Mouse (Mus musculus) CH12.LX (cell line): ENCODE measurements at regions not wholly inside any gene's neighbourhood (a gene's known extent, or its start where the extent isn't known, plus 50 kb on each side); places are given as distances from the start of the nearest gene placed in this dataset.

ENCODE experiments used
- CTCF ChIP-seq, 2 experiments: IDR thresholded peaks in 1 of 2; conservative IDR thresholded peaks in 1 of 2; 2 replicates each; pipeline ENCODE4 v1.5.1; 2011 to 2012; ENCODE audit warnings: low read depth in 2 of 2, low read length in 2 of 2, improper control_type of control experiment in 1 of 2, inconsistent platforms in 1 of 2, mild to moderate bottlenecking in 1 of 2, moderate library complexity in 1 of 2
- MAFK ChIP-seq: IDR thresholded peaks from 2 replicates; pipeline ENCODE4 v1.6.1; 2011; ENCODE audit warnings: low read length, improper control_type of control experiment; ENCODE audit not compliant: insufficient replicate concordance
- RAD21 ChIP-seq: IDR thresholded peaks from 2 replicates; pipeline ENCODE4 v1.6.1; 2011; ENCODE audit warnings: low read depth, mild to moderate bottlenecking, low read length, improper control_type of control experiment, moderate library complexity

DNA sequence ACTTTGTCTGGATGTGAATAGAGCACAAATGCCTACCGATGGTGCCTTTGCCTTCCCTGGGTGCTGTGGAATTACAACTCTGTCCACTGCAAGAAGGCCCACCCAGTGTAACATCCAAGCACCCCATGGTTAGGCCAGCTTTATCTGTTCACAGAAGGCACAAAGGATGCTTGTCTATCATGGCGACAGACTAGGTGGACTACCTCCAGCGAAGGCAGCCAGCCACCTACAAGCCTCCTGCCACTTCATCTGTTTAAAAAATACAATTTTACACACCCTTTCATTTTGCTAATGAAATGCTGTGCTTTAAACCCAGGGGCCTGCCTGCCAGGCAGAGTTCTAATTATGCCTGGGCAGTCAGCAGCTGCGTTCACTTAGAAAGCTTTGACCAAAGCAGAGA lies 103.0 kb upstream of the Psmd7 start:
- TF ChIP-seq RAD21 = no peak
- TF ChIP-seq CTCF (conservative IDR thresholded peaks at IDR 0.05 in 1 of 2, IDR thresholded peaks at IDR 0.05 in 1 of 2; ENCODE audit: low read depth in 2 of 2, low read length in 2 of 2) = no peak
- TF ChIP-seq MAFK = no peak
